Mouse (Mus musculus): Measurements from ENCODE around the gene Gas2. TPM values are rescaled to one million over a fixed set of nuclear protein-coding genes. Genes with fewer than 3 reads are reported as not detected.

Gas2 gene
- polyA plus RNA-seq, 1 experiment: 10.9 TPM

GRCm38 (mm10) chr7:51957766-51958165 is 96.0 kb downstream of the Gas2 start:
- H3K4me1 ChIP-seq (ENCODE audit: control insufficient read depth, insufficient read depth, low read length): no peaks in the 10 kb centered on the region
- no peak overlapping the region for H3K4me3 ChIP-seq (ENCODE audit: insufficient read depth, low read length)
- no peak for TF ChIP-seq CTCF (IDR thresholded peaks at IDR 0.05; ENCODE audit: extremely low read depth, insufficient read depth, low read length)
- TF ChIP-seq POLR2A (IDR thresholded peaks at IDR 0.05; ENCODE audit: extremely low read depth, insufficient read depth, low read length): no peak
- no peak overlapping the region for H3K27ac ChIP-seq (ENCODE audit: insufficient read depth, low read length)

DNA sequence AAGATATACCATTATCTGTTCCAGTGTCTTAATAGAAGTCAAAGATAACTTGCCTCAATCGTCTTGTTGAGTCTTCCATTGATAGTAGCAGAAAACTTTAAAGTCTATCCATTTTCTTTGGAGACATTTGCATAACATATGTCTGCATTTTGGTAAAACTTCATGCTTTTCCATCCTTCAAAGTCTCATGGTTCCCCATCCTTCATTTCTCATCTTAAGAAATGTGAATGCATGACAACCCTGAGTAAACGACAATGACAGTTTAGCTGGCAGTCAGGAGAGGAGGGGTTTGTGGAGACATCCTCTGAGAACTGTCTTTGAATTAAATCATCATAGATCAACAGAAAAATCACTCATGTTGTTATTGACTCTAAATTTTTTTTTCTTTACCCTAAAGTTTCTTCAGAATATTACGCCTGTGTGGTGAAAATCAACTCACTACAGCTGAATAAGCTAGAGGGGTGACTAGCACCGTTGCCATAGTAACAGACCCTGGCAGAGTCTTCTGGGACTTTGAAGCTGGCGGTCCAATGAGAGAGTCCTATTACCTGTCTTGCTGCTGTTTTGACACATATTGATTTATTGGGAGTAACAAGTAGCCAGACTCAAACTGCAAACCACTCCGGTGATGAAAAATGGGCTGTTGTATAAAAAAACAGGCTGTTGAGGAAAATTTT is 99.0 kb downstream of the Gas2 start:
- Histone ChIP-seq H3K27ac (ENCODE audit: insufficient read depth, low read length) (no peak overlapping the region), H3K4me1 (ENCODE audit: control insufficient read depth, insufficient read depth, low read length) (no peaks in the 10 kb centered on the region), H3K4me3 (ENCODE audit: insufficient read depth, low read length) (no peak overlapping the region)
- TF ChIP-seq POLR2A (IDR thresholded peaks at IDR 0.05; ENCODE audit: extremely low read depth, insufficient read depth, low read length): no peak

DNA sequence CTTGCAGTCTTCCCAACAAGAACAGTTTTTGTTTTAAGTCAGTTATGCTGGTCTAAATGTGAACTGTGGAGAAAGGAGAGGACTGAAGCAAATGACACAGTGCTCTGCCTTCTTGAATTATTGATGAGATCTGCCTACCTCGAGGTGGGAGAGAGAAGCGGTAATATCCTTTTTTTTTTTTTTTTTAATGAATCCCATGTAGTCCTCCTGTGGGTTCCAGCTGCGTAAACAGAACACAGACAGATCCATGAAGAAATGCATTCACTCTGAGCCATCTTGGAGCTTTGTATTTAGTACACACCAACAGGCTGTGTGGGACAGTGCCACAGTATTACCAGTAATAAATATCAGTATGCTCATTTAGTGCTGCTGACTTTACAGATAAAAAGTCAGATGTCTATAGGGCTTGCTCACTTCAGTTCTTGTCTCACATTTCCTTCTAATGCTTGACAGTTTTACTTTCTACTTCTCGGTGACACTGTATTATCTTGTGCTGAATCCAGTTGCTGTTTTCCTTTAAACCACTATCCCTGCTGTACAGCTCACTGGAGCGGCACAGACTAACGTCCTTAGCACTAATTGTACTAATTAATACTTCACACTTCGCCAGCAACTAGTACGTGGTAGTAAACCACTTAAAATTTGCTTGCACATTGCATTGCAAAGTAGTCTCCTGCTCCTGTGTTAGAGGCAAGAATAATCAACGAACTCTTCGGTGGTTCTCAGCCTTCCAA is 100.6 kb downstream of the Gas2 start:
- no peak overlapping the region for H3K27ac ChIP-seq (ENCODE audit: insufficient read depth, low read length)
- TF ChIP-seq POLR2A (IDR thresholded peaks at IDR 0.05; ENCODE audit: extremely low read depth, insufficient read depth, low read length): no peak
- no peak for TF ChIP-seq CTCF (IDR thresholded peaks at IDR 0.05; ENCODE audit: extremely low read depth, insufficient read depth, low read length)
- H3K4me1 ChIP-seq (ENCODE audit: control insufficient read depth, insufficient read depth, low read length): no peaks in the 10 kb centered on the region
- H3K4me3 ChIP-seq (ENCODE audit: insufficient read depth, low read length): no peak overlapping the region

GRCm38 (mm10) chr7:51964681-51965080 is 102.9 kb downstream of the Gas2 start:
- no peak for TF ChIP-seq CTCF (IDR thresholded peaks at IDR 0.05; ENCODE audit: extremely low read depth, insufficient read depth, low read length)
- TF ChIP-seq POLR2A (IDR thresholded peaks at IDR 0.05; ENCODE audit: extremely low read depth, insufficient read depth, low read length): no peak
- H3K4me3 ChIP-seq (ENCODE audit: insufficient read depth, low read length): no peak overlapping the region
- H3K27ac ChIP-seq (ENCODE audit: insufficient read depth, low read length): no peak overlapping the region
- H3K4me1 ChIP-seq (ENCODE audit: control insufficient read depth, insufficient read depth, low read length): no peaks in the 10 kb centered on the region

- TF ChIP-seq POLR2A (IDR thresholded peaks at IDR 0.05; ENCODE audit: extremely low read depth, insufficient read depth, low read length) (no peak), CTCF (IDR thresholded peaks at IDR 0.05; ENCODE audit: extremely low read depth, insufficient read depth, low read length) (no peak)
These were observed 105.8 kb downstream of the Gas2 start for GRCm38 (mm10) chr7:51967581-51967980.

DNA sequence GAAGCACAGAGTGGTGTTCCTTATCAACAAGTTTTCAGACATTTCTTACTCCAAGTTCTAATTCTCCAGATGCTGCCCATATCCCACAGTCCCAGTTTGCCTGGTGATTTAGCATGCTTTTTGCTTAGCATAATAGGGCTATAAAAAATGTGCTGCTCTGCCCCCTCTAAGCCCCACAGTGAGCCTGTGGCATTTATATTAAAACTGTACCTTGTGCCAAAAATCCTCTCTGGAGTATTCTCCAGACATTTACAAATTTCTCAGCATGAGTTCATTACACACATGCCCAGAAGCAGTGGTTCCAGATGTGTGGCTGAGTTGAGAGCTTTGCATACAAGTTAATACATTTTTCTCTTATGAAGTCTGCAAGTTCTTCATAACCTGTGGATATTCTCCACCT is 107.6 kb downstream of the Gas2 start:
- H3K4me3 ChIP-seq (ENCODE audit: insufficient read depth, low read length): no peak overlapping the region
- no peak overlapping the region for H3K27ac ChIP-seq (ENCODE audit: insufficient read depth, low read length)
- no peaks in the 10 kb centered on the region for H3K4me1 ChIP-seq (ENCODE audit: control insufficient read depth, insufficient read depth, low read length)
- TF ChIP-seq CTCF (IDR thresholded peaks at IDR 0.05; ENCODE audit: extremely low read depth, insufficient read depth, low read length) (no peak), POLR2A (IDR thresholded peaks at IDR 0.05; ENCODE audit: extremely low read depth, insufficient read depth, low read length) (no peak)

More at GRCm38 (mm10) chr7:51967581-51967980, 105.8 kb downstream of the Gas2 start:
- Histone ChIP-seq H3K4me1 (ENCODE audit: control insufficient read depth, insufficient read depth, low read length) (no peaks in the 10 kb centered on the region), H3K4me3 (ENCODE audit: insufficient read depth, low read length) (no peak overlapping the region), H3K27ac (ENCODE audit: insufficient read depth, low read length) (no peak overlapping the region)

- no peaks in the 10 kb centered on the region for H3K4me1 ChIP-seq (ENCODE audit: control insufficient read depth, insufficient read depth, low read length)
- H3K4me3 ChIP-seq (ENCODE audit: insufficient read depth, low read length): no peak overlapping the region
- H3K27ac ChIP-seq (ENCODE audit: insufficient read depth, low read length): no peak overlapping the region
- TF ChIP-seq CTCF (IDR thresholded peaks at IDR 0.05; ENCODE audit: extremely low read depth, insufficient read depth, low read length) (peak; percentile 82), POLR2A (IDR thresholded peaks at IDR 0.05; ENCODE audit: extremely low read depth, insufficient read depth, low read length) (no peak)
These were observed 110.5 kb downstream of the Gas2 start for GRCm38 (mm10) chr7:51972252-51972855.

- H3K4me1 ChIP-seq (ENCODE audit: control insufficient read depth, insufficient read depth, low read length): no peaks in the 10 kb centered on the region
- H3K4me3 ChIP-seq (ENCODE audit: insufficient read depth, low read length): no peak overlapping the region
- no peak for TF ChIP-seq CTCF (IDR thresholded peaks at IDR 0.05; ENCODE audit: extremely low read depth, insufficient read depth, low read length)
- no peak for TF ChIP-seq POLR2A (IDR thresholded peaks at IDR 0.05; ENCODE audit: extremely low read depth, insufficient read depth, low read length)
- no peak overlapping the region for H3K27ac ChIP-seq (ENCODE audit: insufficient read depth, low read length)
These were observed 111.3 kb downstream of the Gas2 start for GRCm38 (mm10) chr7:51973091-51973490.

GRCm38 (mm10) chr7:51973526-51973925 is 111.7 kb downstream of the Gas2 start:
- no peaks in the 10 kb centered on the region for H3K4me1 ChIP-seq (ENCODE audit: control insufficient read depth, insufficient read depth, low read length)
- H3K27ac ChIP-seq (ENCODE audit: insufficient read depth, low read length): no peak overlapping the region
- no peak overlapping the region for H3K4me3 ChIP-seq (ENCODE audit: insufficient read depth, low read length)
- TF ChIP-seq POLR2A (IDR thresholded peaks at IDR 0.05; ENCODE audit: extremely low read depth, insufficient read depth, low read length) (no peak), CTCF (IDR thresholded peaks at IDR 0.05; ENCODE audit: extremely low read depth, insufficient read depth, low read length) (no peak)

- Histone ChIP-seq H3K27ac (ENCODE audit: insufficient read depth, low read length) (no peak overlapping the region), H3K4me3 (ENCODE audit: insufficient read depth, low read length) (no peak overlapping the region), H3K4me1 (ENCODE audit: control insufficient read depth, insufficient read depth, low read length) (no peaks in the 10 kb centered on the region)
- no peak for TF ChIP-seq CTCF (IDR thresholded peaks at IDR 0.05; ENCODE audit: extremely low read depth, insufficient read depth, low read length)
These were observed 113.4 kb downstream of the Gas2 start for GRCm38 (mm10) chr7:51975181-51975580.
